Mouse (Mus musculus) lung, postnatal 0 days (tissue): Measurements from ENCODE around the gene Sh2d5.

Experiments used
- CTCF ChIP-seq: IDR thresholded peaks from 2 replicates; pipeline ENCODE4 v1.5.1; 2016; ENCODE audit warnings: antibody characterized with exemption, mild to moderate bottlenecking
- EP300 ChIP-seq: IDR thresholded peaks from 2 replicates; pipeline ENCODE4 v1.6.1; 2016; ENCODE audit warnings: antibody characterized with exemption, mild to moderate bottlenecking, control low read depth

- no peak for TF ChIP-seq CTCF
- TF ChIP-seq EP300: no peak
These were observed 3.2 kb upstream of the Sh2d5 start for GRCm38 (mm10) chr4:138246756-138247665.
